Mouse (Mus musculus) 3T3-L1 (cell line): Measurements from ENCODE around the gene Ap2a2.
"Not testable (repeated sequence)": the region's sequence is repeated elsewhere in the genome, so short reads cannot be mapped to it uniquely, and the experiment has no call there.

Experiments used
- DNase-seq: peaks from one replicate; pipeline ENCODE4 v3.0.0-alpha.2; 2015; ENCODE audit warnings: low read depth, low spot score

Gene Ap2a2

DNA sequence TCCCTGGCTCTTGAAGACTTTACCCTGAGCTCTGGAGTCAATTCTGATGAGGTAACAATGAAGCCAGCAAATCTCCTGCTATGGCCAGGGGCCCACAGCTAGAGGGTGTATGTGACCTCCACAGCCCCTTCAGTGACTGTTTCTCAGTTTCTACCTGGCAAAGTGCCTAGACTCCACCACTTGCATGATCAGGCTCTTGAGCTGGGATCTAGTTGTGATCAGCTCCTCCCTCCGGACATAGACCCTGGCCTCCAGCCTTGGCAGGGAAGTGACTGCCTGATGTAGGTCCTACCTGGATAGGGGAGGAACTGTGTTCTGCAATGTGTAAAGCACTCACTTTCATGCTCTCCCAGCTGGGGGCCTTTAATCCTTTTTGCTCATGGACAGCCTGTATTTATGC is 98.4 kb downstream of the Ap2a2 start:
- no peak for DNase-seq

DNA sequence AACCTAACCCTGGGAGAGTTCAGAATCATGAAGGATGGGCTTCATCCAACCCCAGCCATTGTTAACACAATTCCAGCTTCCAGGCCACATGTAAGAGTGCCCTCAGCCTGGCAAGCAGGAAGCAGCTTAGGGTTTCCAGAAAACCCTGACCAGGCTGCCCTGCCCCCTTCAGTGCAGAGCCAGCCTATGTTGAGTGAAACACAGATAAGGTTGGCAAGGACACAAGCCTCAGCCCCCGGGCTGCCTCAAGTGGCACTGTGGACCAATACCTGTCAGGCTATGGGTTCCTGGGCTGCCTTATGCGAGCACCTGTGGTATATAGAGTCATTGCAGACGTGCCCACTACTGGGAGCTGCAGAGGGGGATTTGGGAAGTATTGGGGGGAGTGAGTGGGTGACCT is 99.5 kb downstream of the Ap2a2 start:
- DNase-seq: no peak

- no peak for DNase-seq
These were observed 100.2 kb downstream of the Ap2a2 start for GRCm38 (mm10) chr7:141662223-141662622.

GRCm38 (mm10) chr7:141666190-141666589 is 104.2 kb downstream of the Ap2a2 start:
- peak; percentile 74 for DNase-seq

- not testable (repeated sequence) for DNase-seq
These were observed 107.1 kb downstream of the Ap2a2 start for GRCm38 (mm10) chr7:141669097-141669496.

DNA sequence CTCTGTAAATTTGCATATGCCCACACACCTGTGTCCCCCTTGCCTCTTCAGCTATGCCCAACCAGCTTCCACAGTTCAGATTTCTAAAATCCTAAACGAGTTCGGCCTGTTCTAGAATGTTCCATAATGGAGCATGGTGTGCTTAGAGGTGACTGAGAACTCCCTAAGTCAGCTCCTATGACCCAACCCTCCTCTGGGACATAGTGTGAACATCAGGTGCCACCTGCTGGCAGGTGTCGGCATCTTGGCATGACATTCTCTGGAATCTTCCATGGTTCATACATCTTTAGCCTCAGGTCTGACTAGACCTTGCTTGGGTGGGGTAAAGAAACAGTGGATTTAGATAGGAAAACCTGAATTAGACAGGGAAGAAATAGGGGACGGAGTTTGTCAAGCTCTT is 109.0 kb downstream of the Ap2a2 start:
- peak; percentile 50 for DNase-seq

DNA sequence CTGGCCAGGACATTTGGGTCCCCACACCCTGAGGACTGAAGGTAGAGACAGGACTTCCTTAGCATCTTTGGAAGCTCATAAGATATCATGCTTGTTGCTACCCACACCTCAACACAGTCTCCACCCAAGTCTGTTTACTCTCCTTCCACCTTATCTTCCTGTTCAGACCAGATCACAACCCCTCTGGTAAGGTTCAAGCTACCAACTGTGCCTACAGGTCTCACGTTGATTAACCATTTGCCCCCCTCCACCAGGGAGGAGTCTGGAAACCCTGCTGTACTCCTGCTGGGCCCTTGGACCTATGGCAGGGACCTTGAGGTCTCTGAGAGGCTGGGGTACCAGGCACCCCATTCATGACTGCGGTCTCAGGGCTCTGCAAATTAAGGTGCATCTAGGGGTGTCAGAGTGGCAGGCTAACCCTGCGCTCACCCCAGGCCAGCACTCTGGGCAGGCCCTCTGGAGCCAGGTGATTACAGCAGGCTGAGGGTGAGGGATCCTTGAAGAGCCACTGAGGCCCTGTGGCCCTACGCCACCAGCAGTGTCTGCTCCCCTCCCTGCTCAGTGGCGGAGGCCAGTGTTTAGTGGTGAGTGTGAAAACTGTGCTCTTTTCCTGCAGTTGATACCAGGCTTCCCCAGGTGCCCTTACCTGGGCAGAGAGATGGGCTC is 109.8 kb downstream of the Ap2a2 start:
- no peak for DNase-seq

DNA sequence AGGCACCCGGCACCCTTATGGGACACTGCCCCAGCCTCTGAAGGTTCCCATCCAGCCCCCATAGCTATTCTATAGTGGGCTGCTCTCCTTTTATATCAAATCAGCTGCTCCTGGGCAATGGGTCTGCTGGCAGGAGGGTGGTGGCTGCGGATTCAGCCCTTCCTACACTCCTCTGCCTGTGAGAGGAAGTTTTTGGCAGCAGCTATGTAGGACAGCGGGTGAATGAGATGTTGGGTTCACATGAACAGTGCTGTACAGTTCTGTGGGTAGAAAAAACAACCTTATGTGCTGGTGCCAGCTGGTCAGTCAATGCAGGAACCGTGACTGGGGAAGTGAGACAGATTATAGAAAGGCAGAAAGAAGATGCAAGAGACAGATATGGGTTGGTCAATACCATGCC is 116.9 kb downstream of the Ap2a2 start:
- no peak for DNase-seq
